Mouse (Mus musculus): ENCODE measurements around the gene Galnt11. TPM values are rescaled to one million over a fixed set of nuclear protein-coding genes. Genes with fewer than 3 reads are reported as not detected.

The Galnt11 gene
- polyA plus RNA-seq, 1 experiment from 2014 or later: 37.4 TPM

Other genes starting within 250 kb of the Galnt11 start
- 21.2 and 25.0 TPM in 2 replicates for gene Prkag2, start 121.3 kb upstream of the Galnt11 start, polyA plus RNA-seq (2015; fragmentation: Nextera tagmentation; extraction: Ambion mirVana)
- gene Galntl5, start 40.4 kb upstream of the Galnt11 start, polyA plus RNA-seq (2015; fragmentation: Nextera tagmentation; extraction: Ambion mirVana): not detected in 2 replicates
- not detected in 2 replicates for gene E130116L18Rik, start 1.2 kb downstream of the Galnt11 start, polyA plus RNA-seq (2015; fragmentation: Nextera tagmentation; extraction: Ambion mirVana)

Data from embryonic facial prominence, embryonic 15.5 days (tissue).